Mouse (Mus musculus) kidney, adult 2 months (tissue): ENCODE measurements around the gene Zbtb20.

Experiments
- CTCF ChIP-seq: fragments of 200-500 bp; conservative IDR thresholded peaks from 2 replicates; pipeline ENCODE4 v1.5.1; 2011; ENCODE audit warnings: low read depth, mild to moderate bottlenecking, control low read depth, low read length, moderate library complexity, mixed read lengths; ENCODE audit not compliant: insufficient read depth, insufficient read length
- POLR2A ChIP-seq: fragments of 200-500 bp; IDR thresholded peaks from one replicate; pipeline ENCODE4 v1.6.1; 2011; ENCODE audit warnings: low read depth, low read length, control low read depth

- TF ChIP-seq CTCF (no peak), POLR2A (no peak)
Observed at GRCm38 (mm10) chr16:43522482-43522881, 646.8 kb downstream of the Zbtb20 start.
